Mouse (Mus musculus) forelimb bud, embryonic 11.5 days (tissue): ENCODE measurements around the gene Pklr.
A peak's percentile ranks its signal among the peaks of the same experiment; 100 is the strongest.

Source experiments
- DNase-seq: peaks from one replicate; pipeline ENCODE4 v3.0.0-alpha.2; 2012; ENCODE audit warnings: low read depth, low spot score

Gene Pklr

GRCm38 (mm10) chr3:89163643-89164245, 27.8 kb downstream of the Pklr start:
- no peak for DNase-seq

GRCm38 (mm10) chr3:89164506-89165267, 28.7 kb downstream of the Pklr start, which contains the start of gene Clk2:
TSS of gene Clk2 (plus strand) at chr3:89164795.
- DNase-seq = peak; percentile 91

- DNase-seq = no peak
These were observed 29.4 kb downstream of the Pklr start for GRCm38 (mm10) chr3:89165268-89165870.

- no peak for DNase-seq
These were observed 31.0 kb downstream of the Pklr start for GRCm38 (mm10) chr3:89166945-89167344.

GRCm38 (mm10) chr3:89174844-89175243, 38.9 kb downstream of the Pklr start:
- no peak for DNase-seq

- no peak for DNase-seq
These were observed 39.6 kb downstream of the Pklr start for GRCm38 (mm10) chr3:89175544-89175943.

- DNase-seq = no peak
These were observed 40.5 kb downstream of the Pklr start for GRCm38 (mm10) chr3:89176421-89176820.

GRCm38 (mm10) chr3:89177242-89178106, 41.5 kb downstream of the Pklr start, which contains the start of gene Scamp3:
TSS of gene Scamp3 (plus strand) at chr3:89177473.
- peak; percentile 97 for DNase-seq

GRCm38 (mm10) chr3:89178107-89178385, 42.1 kb downstream of the Pklr start:
- DNase-seq = no peak

GRCm38 (mm10) chr3:89179056-89179455, 43.1 kb downstream of the Pklr start:
- DNase-seq = no peak

GRCm38 (mm10) chr3:89181749-89182500, 46.0 kb downstream of the Pklr start:
- no peak for DNase-seq

- DNase-seq = no peak
These were observed 46.7 kb downstream of the Pklr start for GRCm38 (mm10) chr3:89182531-89183057.

GRCm38 (mm10) chr3:89183058-89183958, 47.4 kb downstream of the Pklr start, which contains the start of gene Fam189b:
TSS of gene Fam189b (plus strand) at chr3:89183143.
- DNase-seq = peak; percentile 86

- no peak for DNase-seq
These were observed 48.0 kb downstream of the Pklr start for GRCm38 (mm10) chr3:89183959-89184315.

GRCm38 (mm10) chr3:89187197-89187596, 51.3 kb downstream of the Pklr start:
- DNase-seq = no peak

GRCm38 (mm10) chr3:89187690-89188477, 51.9 kb downstream of the Pklr start:
- DNase-seq = no peak

- no peak for DNase-seq
These were observed 52.5 kb downstream of the Pklr start for GRCm38 (mm10) chr3:89188478-89188875.

GRCm38 (mm10) chr3:89190436-89190835, 54.5 kb downstream of the Pklr start:
- DNase-seq = no peak

- DNase-seq = no peak
These were observed 57.4 kb downstream of the Pklr start for GRCm38 (mm10) chr3:89193351-89193750.
